ENCODE assay signal across 19 mouse cellular contexts in the genomic region with DNA sequence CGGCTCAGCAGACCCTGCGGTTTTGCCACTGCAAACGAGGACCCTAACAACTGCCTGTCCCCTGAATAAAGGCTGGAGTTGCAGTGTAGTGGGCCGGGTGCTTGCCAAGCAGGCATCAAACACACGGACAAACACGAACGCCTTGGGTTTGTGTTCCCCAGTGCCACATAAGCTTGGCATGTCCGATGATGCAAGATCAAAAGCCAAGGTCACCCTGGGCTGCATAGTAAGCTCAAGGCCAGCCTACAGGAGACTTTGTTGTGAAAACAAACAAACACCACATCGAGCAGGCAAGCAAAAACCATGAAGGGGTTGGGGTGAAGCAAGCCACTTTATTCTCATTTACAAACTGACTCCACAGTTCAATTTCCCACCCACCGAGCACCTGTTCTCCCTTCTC. TPM values are rescaled to one million over a fixed set of nuclear protein-coding genes. Genes with fewer than 3 reads are reported as not detected.
DNase-seq lines count a peak whose midpoint lies in the region; ATAC-seq and TF ChIP-seq lines count a peak whose summit lies in the region.
"Had no signal": no experiment of that assay in that cellular context is flagged by ENCODE, and none has a peak within 500 bp of the region (broad histone marks: within the 10 kb centered on the region; RNA-seq: fewer than 3 reads in every experiment).

No protein-coding gene starts in this region.

- H3K9ac ChIP-seq in hindbrain, postnatal 0 days (replicated peaks; ENCODE audit: low read length) = no peak overlapping the region
- H3K9ac ChIP-seq in midbrain, embryonic 16.5 days (ENCODE audit: low read depth, low read length) = peak overlapping the region; percentile 28; the same call in 1 of the 2 replicates
- H3K9ac ChIP-seq in forebrain, postnatal 0 days = no peak overlapping the region
- H3K9ac ChIP-seq: hindbrain, embryonic 15.5 days; liver, embryonic 14.5 days had no signal

- ATAC-seq in hindbrain, postnatal 0 days = no peak
- no peak for ATAC-seq in midbrain, embryonic 16.5 days
- no peak for ATAC-seq in forebrain, postnatal 0 days
- ATAC-seq: activated CD4-positive, CD25-positive, alpha-beta regulatory T cell, adult 4 months; CD4-positive, CD25-positive, alpha-beta regulatory T cell, adult 4 months had no signal

- no peak overlapping the region for H3K4me3 ChIP-seq in hindbrain, embryonic 10.5 days
- no peak overlapping the region for H3K4me3 ChIP-seq in hindbrain, postnatal 0 days (ENCODE audit: low read length)
- H3K4me3 ChIP-seq in midbrain, embryonic 16.5 days (ENCODE audit: low read depth, low read length) = no peak overlapping the region
- H3K4me3 ChIP-seq in midbrain, embryonic 10.5 days = no peak overlapping the region
- H3K4me3 ChIP-seq in forebrain, postnatal 0 days (ENCODE audit: low read depth, low read length) = no peak overlapping the region
- H3K4me3 ChIP-seq: hindbrain, embryonic 15.5 days had no signal

- peaks cover 83% of the 10 kb centered on the region for H3K27me3 ChIP-seq in hindbrain, embryonic 10.5 days (ENCODE audit: insufficient read depth, poor library complexity, severe bottlenecking)
- peaks cover 8% of the 10 kb centered on the region; the same call in 1 of the 2 replicates for H3K27me3 ChIP-seq in hindbrain, postnatal 0 days (ENCODE audit: insufficient read depth, low read length)
- no peaks in the 10 kb centered on the region for H3K27me3 ChIP-seq in midbrain, embryonic 16.5 days (ENCODE audit: control insufficient read depth, insufficient read depth, low read depth, low read length)
- H3K27me3 ChIP-seq in midbrain, embryonic 10.5 days (ENCODE audit: low read depth, poor library complexity, severe bottlenecking) = peaks cover 97% of the 10 kb centered on the region
- H3K27me3 ChIP-seq in forebrain, postnatal 0 days (ENCODE audit: insufficient read depth, low read length) = no peaks in the 10 kb centered on the region
- H3K27me3 ChIP-seq: hindbrain, embryonic 15.5 days had no signal

- H3K27ac ChIP-seq in hindbrain, embryonic 10.5 days = 0 out of 2 replicates have a peak overlapping the region, but pooled peaks have one; percentile 16
- H3K27ac ChIP-seq in hindbrain, postnatal 0 days = no peak overlapping the region
- H3K27ac ChIP-seq in midbrain, embryonic 16.5 days (ENCODE audit: low read length) = no peak overlapping the region; the same call in 1 of the 2 replicates
- H3K27ac ChIP-seq in midbrain, embryonic 10.5 days (replicated peaks) = no peak overlapping the region
- peak overlapping the region; percentile 68 for H3K27ac ChIP-seq in forebrain, postnatal 0 days (ENCODE audit: low read depth, low read length)
- H3K27ac ChIP-seq: hindbrain, embryonic 15.5 days; liver, embryonic 14.5 days had no signal

- no peaks in the 10 kb centered on the region for H3K36me3 ChIP-seq in hindbrain, embryonic 10.5 days
- no peaks in the 10 kb centered on the region for H3K36me3 ChIP-seq in hindbrain, postnatal 0 days (ENCODE audit: insufficient read depth, low read length)
- no peaks in the 10 kb centered on the region for H3K36me3 ChIP-seq in midbrain, embryonic 16.5 days (ENCODE audit: control insufficient read depth, insufficient read depth, low read length)
- no peaks in the 10 kb centered on the region for H3K36me3 ChIP-seq in midbrain, embryonic 10.5 days
- H3K36me3 ChIP-seq in forebrain, postnatal 0 days (ENCODE audit: insufficient read depth) = no peaks in the 10 kb centered on the region
- H3K36me3 ChIP-seq: hindbrain, embryonic 15.5 days had no signal

- 36% methylated on average over 10 of the region's 10 CpGs for WGBS in hindbrain, embryonic 10.5 days
- 31% methylated on average over 10 of the region's 10 CpGs for WGBS in hindbrain, postnatal 0 days
- WGBS in midbrain, embryonic 16.5 days = 34% methylated on average over 10 of the region's 10 CpGs
- WGBS in midbrain, embryonic 10.5 days = 36% methylated on average over 10 of the region's 10 CpGs
- 23% methylated on average over 10 of the region's 10 CpGs for WGBS in forebrain, postnatal 0 days

- no peak overlapping the region for H3K4me2 ChIP-seq in hindbrain, postnatal 0 days (ENCODE audit: low read depth, low read length)
- H3K4me2 ChIP-seq in midbrain, embryonic 16.5 days (ENCODE audit: low read length) = no peak overlapping the region
- H3K4me2 ChIP-seq in forebrain, postnatal 0 days (ENCODE audit: low read depth) = no peak overlapping the region
- H3K4me2 ChIP-seq: hindbrain, embryonic 15.5 days; midbrain, embryonic 11.5 days had no signal

- no peak for TF ChIP-seq CTCF in hindbrain, postnatal 0 days (IDR thresholded peaks at IDR 0.05; ENCODE audit: low read depth)
- TF ChIP-seq CTCF in forebrain, postnatal 0 days (IDR thresholded peaks at IDR 0.05; ENCODE audit: low read depth) = no peak

- no peak for DNase-seq in hindbrain, embryonic 10.5 days (ENCODE audit: low spot score)
- DNase-seq in hindbrain, postnatal 0 days (ENCODE audit: low spot score) = no peak
- no peak for DNase-seq in midbrain, embryonic 10.5 days (ENCODE audit: low spot score)
- peak; percentile 44 for DNase-seq in adrenal gland, postnatal 25 days
- no peak for DNase-seq in forebrain, postnatal 0 days
- DNase-seq in MN1 (ENCODE audit: low spot score) = no peak
- DNase-seq: cerebellum, postnatal 25 days; layer of hippocampus, postnatal 36 days; left cerebral cortex, postnatal 4 days; lung, postnatal 14 days; thymus, postnatal 25 days had no signal

- H3K4me1 ChIP-seq in hindbrain, embryonic 10.5 days (replicated peaks) = peaks cover 74% of the 10 kb centered on the region
- peaks cover 21% of the 10 kb centered on the region for H3K4me1 ChIP-seq in hindbrain, postnatal 0 days (ENCODE audit: insufficient read depth, low read length)
- H3K4me1 ChIP-seq in midbrain, embryonic 16.5 days (ENCODE audit: control insufficient read depth, insufficient read depth, low read length) = peaks cover 60% of the 10 kb centered on the region
- H3K4me1 ChIP-seq in midbrain, embryonic 10.5 days = peaks cover 75% of the 10 kb centered on the region
- H3K4me1 ChIP-seq in forebrain, postnatal 0 days (ENCODE audit: insufficient read depth) = peaks cover 34% of the 10 kb centered on the region

- H3K9me3 ChIP-seq in hindbrain, embryonic 10.5 days = no peaks in the 10 kb centered on the region
- no peaks in the 10 kb centered on the region for H3K9me3 ChIP-seq in hindbrain, postnatal 0 days (ENCODE audit: low read length)
- no peaks in the 10 kb centered on the region for H3K9me3 ChIP-seq in midbrain, embryonic 16.5 days (replicated peaks; ENCODE audit: control insufficient read depth, low read length, poor library complexity, severe bottlenecking)
- no peaks in the 10 kb centered on the region for H3K9me3 ChIP-seq in midbrain, embryonic 10.5 days (replicated peaks)
- no peaks in the 10 kb centered on the region for H3K9me3 ChIP-seq in forebrain, postnatal 0 days (ENCODE audit: low read length)
- H3K9me3 ChIP-seq: hindbrain, embryonic 15.5 days had no signal

RNA-seq across cellular contexts. Expression of a gene that starts 29.7 kb away (rescaled TPM):
- 7.3 and 7.4 TPM in 2 replicates for polyA plus RNA-seq in hindbrain, embryonic 10.5 days (2016; fragmentation: Nextera tagmentation; extraction: Ambion mirVana)
- total RNA-seq in hindbrain, postnatal 0 days (2014; rRNA removed) = 23.0 and 24.4 TPM in 2 replicates
- polyA plus RNA-seq in hindbrain, postnatal 0 days (2015; fragmentation: Nextera tagmentation; extraction: Ambion mirVana) = 18.8 TPM in 2 replicates
- polyA plus RNA-seq in midbrain, embryonic 16.5 days (2015; fragmentation: Nextera tagmentation; extraction: Ambion mirVana) = 22.7 and 24.2 TPM in 2 replicates
- polyA plus RNA-seq in midbrain, embryonic 10.5 days (2016; fragmentation: Nextera tagmentation; extraction: Ambion mirVana) = 4.6 and 5.1 TPM in 2 replicates
- total RNA-seq in adrenal gland, postnatal 25 days (2021) = 32.9 and 42.0 TPM in 2 replicates
- total RNA-seq in forebrain, postnatal 0 days (2014; rRNA removed) = 56.4 and 57.6 TPM in 2 replicates
- 37.1 and 39.2 TPM in 2 replicates for polyA plus RNA-seq in forebrain, postnatal 0 days (2015; fragmentation: Nextera tagmentation; extraction: Ambion mirVana)

RNA-seq across cellular contexts. Expression of a gene that starts 57.6 kb away (rescaled TPM):
- 13.7 and 56.4 TPM in 2 replicates for polyA plus RNA-seq in hindbrain, embryonic 10.5 days (2016; fragmentation: Nextera tagmentation; extraction: Ambion mirVana)
- total RNA-seq in hindbrain, postnatal 0 days (2014; rRNA removed) = 86.1 and 103 TPM in 2 replicates
- 20.3 and 22.2 TPM in 2 replicates for polyA plus RNA-seq in hindbrain, postnatal 0 days (2015; fragmentation: Nextera tagmentation; extraction: Ambion mirVana)
- polyA plus RNA-seq in midbrain, embryonic 16.5 days (2015; fragmentation: Nextera tagmentation; extraction: Ambion mirVana) = 33.4 and 39.5 TPM in 2 replicates
- polyA plus RNA-seq in midbrain, embryonic 10.5 days (2016; fragmentation: Nextera tagmentation; extraction: Ambion mirVana) = 13.8 and 23.1 TPM in 2 replicates
- total RNA-seq in adrenal gland, postnatal 25 days (2021) = not detected in 2 replicates
- total RNA-seq in forebrain, postnatal 0 days (2014; rRNA removed) = 102 and 123 TPM in 2 replicates
- polyA plus RNA-seq in forebrain, postnatal 0 days (2015; fragmentation: Nextera tagmentation; extraction: Ambion mirVana) = 41.0 and 55.1 TPM in 2 replicates
- total RNA-seq: granulocyte monocyte progenitor cell, adult 5-6 weeks had no signal
- polyA plus RNA-seq: activated CD4-positive, CD25-positive, alpha-beta regulatory T cell, adult 4 months; CD4-positive, CD25-positive, alpha-beta regulatory T cell, adult 4 months; spleen, adult 2 months had no signal

Comparison
In these comparisons a context has a peak if more than half of its experiments do, and no peak if none do; other contexts are left out.
1. H3K27ac ChIP-seq: peak in hindbrain, embryonic 10.5 days (single experiment) and forebrain, postnatal 0 days (single experiment); none in hindbrain, postnatal 0 days (single experiment), midbrain, embryonic 16.5 days (single experiment) and midbrain, embryonic 10.5 days (single experiment).